In the genomic region with DNA sequence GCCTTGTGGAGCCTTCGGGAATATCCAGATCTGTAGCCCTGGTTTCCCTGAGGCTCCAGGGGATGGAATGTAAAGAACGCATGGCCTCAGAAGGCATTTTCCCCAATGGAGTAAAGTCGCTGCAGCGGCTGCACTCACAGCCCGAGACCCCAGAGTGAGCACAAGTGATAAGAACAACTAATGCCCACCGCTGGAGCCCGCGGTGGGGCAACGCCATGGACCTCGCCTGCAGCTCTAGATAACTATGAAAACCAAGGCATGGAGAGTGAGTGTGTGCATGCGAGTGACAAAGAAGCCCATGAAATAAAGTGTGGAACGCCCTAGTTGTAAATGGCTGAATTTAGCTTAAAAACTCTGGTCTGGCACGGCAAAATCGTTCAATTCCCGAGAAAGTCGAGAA, we compare ENCODE assay signal across 38 mouse cellular contexts. TPM values are rescaled to one million over a fixed set of nuclear protein-coding genes. Genes with fewer than 3 reads are reported as not detected.
"Had no signal": no experiment of that assay in that cellular context is flagged by ENCODE, and none has a peak within 500 bp of the region (broad histone marks: within the 10 kb centered on the region; RNA-seq: fewer than 3 reads in every experiment).

No protein-coding gene starts in this region.

- H3K27ac ChIP-seq: gastrocnemius, adult 2 months; heart, adult 2 months; heart, embryonic 10.5 days; hindbrain, embryonic 10.5 days; hindbrain, embryonic 12.5 days; hindbrain, embryonic 14.5 days; intestine, embryonic 15.5 days; layer of hippocampus, adult 2 months; left cerebral cortex, adult 2 months; limb, embryonic 10.5 days; limb, embryonic 12.5 days had no signal

- H3K9ac ChIP-seq: heart, embryonic 12.5 days; hindbrain, embryonic 12.5 days; hindbrain, embryonic 14.5 days; intestine, embryonic 15.5 days; limb, embryonic 12.5 days had no signal

- H3K9me3 ChIP-seq: heart, embryonic 10.5 days; heart, embryonic 12.5 days; hindbrain, embryonic 10.5 days; hindbrain, embryonic 12.5 days; intestine, embryonic 15.5 days; limb, embryonic 10.5 days; limb, embryonic 12.5 days had no signal

- ATAC-seq: hindbrain, embryonic 16.5 days; inflammation-experienced regulatory T-cells, adult 6 months; intestine, embryonic 15.5 days; intestine, postnatal 0 days had no signal

- H3K4me3 ChIP-seq: gastrocnemius, adult 2 months; heart, adult 2 months; heart, embryonic 10.5 days; heart, embryonic 12.5 days; hindbrain, embryonic 10.5 days; hindbrain, embryonic 12.5 days; intestine, embryonic 15.5 days; layer of hippocampus, adult 2 months; left cerebral cortex, adult 2 months; limb, embryonic 10.5 days; limb, embryonic 12.5 days had no signal

- H3K27me3 ChIP-seq: heart, embryonic 12.5 days; hindbrain, embryonic 12.5 days; intestine, embryonic 15.5 days; limb, embryonic 12.5 days had no signal

- H3K4me1 ChIP-seq: hindbrain, embryonic 12.5 days had no signal

- H3K4me2 ChIP-seq: heart, embryonic 12.5 days; hindbrain, embryonic 12.5 days; hindbrain, embryonic 14.5 days; intestine, embryonic 15.5 days; limb, embryonic 12.5 days had no signal

- DNase-seq: gastrocnemius, adult 2 months; gastrocnemius, postnatal 10 days; gastrocnemius, postnatal 25 days; heart, adult 2 months; heart, postnatal 10 days; heart, postnatal 4 days; kidney, adult 18-20 months; kidney, adult 8-10 months; kidney, postnatal 10 days; kidney, postnatal 25 days; kidney, postnatal 4 days had no signal

- H3K36me3 ChIP-seq: heart, embryonic 10.5 days; heart, embryonic 12.5 days; hindbrain, embryonic 10.5 days; hindbrain, embryonic 12.5 days; intestine, embryonic 15.5 days; limb, embryonic 10.5 days; limb, embryonic 12.5 days had no signal

RNA-seq across cellular contexts. Expression of gene 1700029F12Rik, which starts 45.0 kb away (rescaled TPM):
- total RNA-seq: gastrocnemius, adult 2 months; gastrocnemius, postnatal 10 days; gastrocnemius, postnatal 25 days; gastrocnemius, postnatal 4 days; granulocyte monocyte progenitor cell, adult 5-6 weeks; heart, adult 2 months; heart, postnatal 10 days; heart, postnatal 25 days; heart, postnatal 4 days; layer of hippocampus, adult 2 months; layer of hippocampus, postnatal 10 days; layer of hippocampus, postnatal 25 days; left cerebral cortex, adult 2 months; left cerebral cortex, postnatal 14 days; left cerebral cortex, postnatal 36 days; liver, adult 2 months had no signal
- polyA plus RNA-seq: heart, embryonic 10.5 days; heart, embryonic 12.5 days; heart, embryonic 14.5 days; heart, embryonic 16.5 days; hindbrain, embryonic 10.5 days; hindbrain, embryonic 12.5 days; hindbrain, embryonic 14.5 days; hindbrain, embryonic 16.5 days; inflammation-experienced regulatory T-cells, adult 6 months; intestine, embryonic 15.5 days; intestine, postnatal 0 days; kidney, embryonic 14.5 days; kidney, embryonic 16.5 days; limb, embryonic 10.5 days; limb, embryonic 12.5 days; limb, embryonic 14.5 days; liver, adult 2 months; liver, embryonic 16.5 days had no signal
